Mouse (Mus musculus) heart, embryonic 15.5 days (tissue): ENCODE measurements at regions not wholly inside any gene's neighbourhood (a gene's known extent, or its start where the extent isn't known, plus 50 kb on each side); places are given as distances from the start of the nearest gene placed in this dataset.
A peak's percentile ranks its signal among the peaks of the same experiment; 100 is the strongest.

Experiments used
- ATAC-seq: fragments of 200-750 bp; cut with Nextera tagmentation; replicated peaks from 2 replicates; pipeline ENCODE4 v1.8.0; 2017; ENCODE audit warnings: low read depth, moderate TSS enrichment; ENCODE audit not compliant: insufficient number of reproducible peaks, insufficient read depth, low FRiP score
- H3K27ac ChIP-seq: fragments of 300-500 bp; sonication (generic); 2 replicates; pipeline ENCODE4 v1.5.1; 2015; ENCODE audit warnings: mild to moderate bottlenecking, inconsistent platforms
- H3K27me3 ChIP-seq: fragments of 300-500 bp; sonication (generic); 2 replicates; pipeline ENCODE4 v1.6.1; 2015; ENCODE audit warnings: inconsistent platforms
- H3K36me3 ChIP-seq: fragments of 300-500 bp; sonication (generic); 2 replicates; pipeline ENCODE4 v1.6.1; 2015; ENCODE audit warnings: mild to moderate bottlenecking, inconsistent platforms
- H3K4me1 ChIP-seq: fragments of 300-500 bp; sonication (generic); replicated peaks from 2 replicates; pipeline ENCODE4 v1.6.1; 2015; ENCODE audit warnings: inconsistent platforms
- H3K4me2 ChIP-seq: fragments of 300-500 bp; sonication (generic); 2 replicates; pipeline ENCODE4 v1.6.1; 2015; ENCODE audit warnings: inconsistent platforms, mild to moderate bottlenecking, moderate library complexity
- H3K4me3 ChIP-seq: fragments of 300-500 bp; sonication (generic); 2 replicates; pipeline ENCODE4 v1.5.1; 2015; ENCODE audit warnings: mild to moderate bottlenecking, inconsistent platforms
- H3K9ac ChIP-seq: fragments of 300-500 bp; sonication (generic); 2 replicates; pipeline ENCODE4 v1.6.1; 2015; ENCODE audit warnings: mild to moderate bottlenecking, inconsistent platforms
- H3K9me3 ChIP-seq: fragments of 300-500 bp; sonication (generic); replicated peaks from 2 replicates; pipeline ENCODE4 v1.6.1; 2016; ENCODE audit warnings: inconsistent platforms
- WGBS: fragments of 180-500 bp; shearing (Covaris S2); methylation state at CpG from one replicate; pipeline ENCODE4 v1.1.7; 2015; ENCODE audit warnings: mixed read lengths; 5-methylcytosine and 5-hydroxymethylcytosine counted together

GRCm38 (mm10) chr7:115310400-115311225 is 567.1 kb downstream of the Insc start:
- H3K4me3 ChIP-seq = no peak overlapping the region
- 46% methylated on average over 5 of the region's 5 CpGs for WGBS
- H3K4me2 ChIP-seq = no peak overlapping the region
- no peaks in the 10 kb centered on the region for H3K9me3 ChIP-seq
- H3K9ac ChIP-seq = no peak overlapping the region
- H3K27me3 ChIP-seq = no peaks in the 10 kb centered on the region
- H3K36me3 ChIP-seq = no peaks in the 10 kb centered on the region
- peak; percentile 86 for ATAC-seq
- peaks cover 44% of the 10 kb centered on the region for H3K4me1 ChIP-seq
- peak overlapping the region; percentile 78 for H3K27ac ChIP-seq

GRCm38 (mm10) chr7:115319504-115319903 is 576.0 kb downstream of the Insc start:
- WGBS = 80% methylated on average over 4 of the region's 4 CpGs
- ATAC-seq = no peak
- H3K9me3 ChIP-seq = no peaks in the 10 kb centered on the region

GRCm38 (mm10) chr7:115322989-115323388 is 579.5 kb downstream of the Insc start:
- Histone ChIP-seq H3K9ac (no peak overlapping the region), H3K4me2 (no peak overlapping the region), H3K4me3 (no peak overlapping the region), H3K4me1 (peaks cover 17% of the 10 kb centered on the region), H3K36me3 (no peaks in the 10 kb centered on the region), H3K9me3 (no peaks in the 10 kb centered on the region), H3K27me3 (no peaks in the 10 kb centered on the region), H3K27ac (0 out of 2 replicates have a peak overlapping the region, but pooled peaks have one; percentile 12)
- 36% methylated on average over 5 of the region's 5 CpGs for WGBS
- ATAC-seq = peak; percentile 48

More at GRCm38 (mm10) chr7:115319504-115319903, 576.0 kb downstream of the Insc start:
- H3K4me2 ChIP-seq = no peak overlapping the region
- H3K9ac ChIP-seq = no peak overlapping the region
- H3K4me3 ChIP-seq = no peak overlapping the region
- H3K36me3 ChIP-seq = no peaks in the 10 kb centered on the region
- H3K27me3 ChIP-seq = no peaks in the 10 kb centered on the region
- H3K27ac ChIP-seq = no peak overlapping the region
- H3K4me1 ChIP-seq = peaks cover 17% of the 10 kb centered on the region

GRCm38 (mm10) chr7:115328300-115328699 is 584.8 kb downstream of the Insc start:
- H3K27ac ChIP-seq = no peak overlapping the region

GRCm38 (mm10) chr7:115331698-115332097 is 588.2 kb downstream of the Insc start:
- no peaks in the 10 kb centered on the region for H3K9me3 ChIP-seq
- ATAC-seq = no peak
- no peaks in the 10 kb centered on the region for H3K27me3 ChIP-seq
- WGBS = 73% methylated on average over 1 of the region's 1 CpGs
- no peaks in the 10 kb centered on the region for H3K36me3 ChIP-seq
- no peak overlapping the region for H3K4me3 ChIP-seq
- H3K4me1 ChIP-seq = peaks cover 5% of the 10 kb centered on the region
- H3K9ac ChIP-seq = no peak overlapping the region
- no peak overlapping the region for H3K4me2 ChIP-seq
- no peak overlapping the region for H3K27ac ChIP-seq

More at GRCm38 (mm10) chr7:115328300-115328699, 584.8 kb downstream of the Insc start:
- Histone ChIP-seq H3K27me3 (no peaks in the 10 kb centered on the region), H3K4me1 (peaks cover 15% of the 10 kb centered on the region), H3K4me2 (no peak overlapping the region), H3K36me3 (no peaks in the 10 kb centered on the region), H3K4me3 (no peak overlapping the region), H3K9ac (no peak overlapping the region), H3K9me3 (no peaks in the 10 kb centered on the region)
- no peak for ATAC-seq
- WGBS = 43% methylated on average over 3 of the region's 3 CpGs

- H3K27me3 ChIP-seq = no peaks in the 10 kb centered on the region
- H3K4me1 ChIP-seq = peaks cover 5% of the 10 kb centered on the region
- no peaks in the 10 kb centered on the region; the same call in 1 of the 2 replicates for H3K9me3 ChIP-seq
- H3K27ac ChIP-seq = no peak overlapping the region
- WGBS = 31% methylated on average over 1 of the region's 1 CpGs
- no peak overlapping the region for H3K4me2 ChIP-seq
- no peak for ATAC-seq
- H3K4me3 ChIP-seq = no peak overlapping the region
- no peaks in the 10 kb centered on the region for H3K36me3 ChIP-seq
- H3K9ac ChIP-seq = no peak overlapping the region
Observed at GRCm38 (mm10) chr7:115333046-115333577, 589.6 kb downstream of the Insc start.

- peaks cover 5% of the 10 kb centered on the region for H3K4me1 ChIP-seq
- no peaks in the 10 kb centered on the region for H3K27me3 ChIP-seq
- 87% methylated on average over 3 of the region's 3 CpGs for WGBS
- no peak for ATAC-seq
- H3K4me2 ChIP-seq = no peak overlapping the region
- no peak overlapping the region for H3K9ac ChIP-seq
- no peaks in the 10 kb centered on the region; the same call in 1 of the 2 replicates for H3K9me3 ChIP-seq
- H3K27ac ChIP-seq = no peak overlapping the region
- no peaks in the 10 kb centered on the region for H3K36me3 ChIP-seq
- no peak overlapping the region for H3K4me3 ChIP-seq
Observed at GRCm38 (mm10) chr7:115335051-115335450, 591.6 kb downstream of the Insc start.

- Histone ChIP-seq H3K27me3 (no peaks in the 10 kb centered on the region), H3K36me3 (no peaks in the 10 kb centered on the region), H3K9me3 (no peaks in the 10 kb centered on the region; the same call in 1 of the 2 replicates), H3K27ac (no peak overlapping the region), H3K4me3 (no peak overlapping the region), H3K4me1 (no peaks in the 10 kb centered on the region), H3K4me2 (no peak overlapping the region), H3K9ac (no peak overlapping the region)
- no peak for ATAC-seq
- 61% methylated on average over 7 of the region's 7 CpGs for WGBS
Observed at GRCm38 (mm10) chr7:115340155-115340554, 596.7 kb downstream of the Insc start.

- WGBS = 69% methylated on average over 4 of the region's 4 CpGs
Observed at GRCm38 (mm10) chr7:115341007-115341406, 597.5 kb downstream of the Insc start.

GRCm38 (mm10) chr7:115345749-115346148 is 602.3 kb downstream of the Insc start:
- H3K36me3 ChIP-seq = no peaks in the 10 kb centered on the region
- H3K27me3 ChIP-seq = no peaks in the 10 kb centered on the region
- H3K9me3 ChIP-seq = no peaks in the 10 kb centered on the region
- H3K4me2 ChIP-seq = no peak overlapping the region
- no peak overlapping the region for H3K27ac ChIP-seq
- H3K4me3 ChIP-seq = no peak overlapping the region
- 65% methylated on average over 3 of the region's 3 CpGs for WGBS
- H3K4me1 ChIP-seq = no peaks in the 10 kb centered on the region
- no peak overlapping the region for H3K9ac ChIP-seq
- ATAC-seq = no peak

More at GRCm38 (mm10) chr7:115341007-115341406, 597.5 kb downstream of the Insc start:
- Histone ChIP-seq H3K4me2 (no peak overlapping the region), H3K9me3 (no peaks in the 10 kb centered on the region; the same call in 1 of the 2 replicates), H3K4me3 (no peak overlapping the region), H3K36me3 (no peaks in the 10 kb centered on the region), H3K27me3 (no peaks in the 10 kb centered on the region), H3K4me1 (no peaks in the 10 kb centered on the region), H3K27ac (no peak overlapping the region), H3K9ac (no peak overlapping the region)
- ATAC-seq = no peak

GRCm38 (mm10) chr7:115358711-115359110 is 615.2 kb downstream of the Insc start:
- no peak overlapping the region for H3K4me3 ChIP-seq
- WGBS = 44% methylated on average over 6 of the region's 6 CpGs
- no peak overlapping the region for H3K27ac ChIP-seq

More at GRCm38 (mm10) chr7:115358711-115359110, 615.2 kb downstream of the Insc start:
- Histone ChIP-seq H3K9ac (no peak overlapping the region), H3K4me1 (peaks cover 6% of the 10 kb centered on the region), H3K4me2 (no peak overlapping the region), H3K9me3 (no peaks in the 10 kb centered on the region), H3K27me3 (no peaks in the 10 kb centered on the region), H3K36me3 (no peaks in the 10 kb centered on the region)
- ATAC-seq = no peak
